Mouse (Mus musculus) urinary bladder, adult 18-20 months (tissue): ENCODE measurements around the gene Nr1h3.
A peak's percentile ranks its signal among the peaks of the same experiment; 100 is the strongest.
"Not testable (repeated sequence)": the region's sequence is repeated elsewhere in the genome, so short reads cannot be mapped to it uniquely, and the experiment has no call there.

ENCODE experiments used
- DNase-seq, 2 experiments: peaks; one replicate each; pipeline ENCODE4 v3.0.0; 2022; ENCODE audit warnings: low spot score in 2 of 2, mixed read lengths in 2 of 2

Gene Nr1h3

DNA sequence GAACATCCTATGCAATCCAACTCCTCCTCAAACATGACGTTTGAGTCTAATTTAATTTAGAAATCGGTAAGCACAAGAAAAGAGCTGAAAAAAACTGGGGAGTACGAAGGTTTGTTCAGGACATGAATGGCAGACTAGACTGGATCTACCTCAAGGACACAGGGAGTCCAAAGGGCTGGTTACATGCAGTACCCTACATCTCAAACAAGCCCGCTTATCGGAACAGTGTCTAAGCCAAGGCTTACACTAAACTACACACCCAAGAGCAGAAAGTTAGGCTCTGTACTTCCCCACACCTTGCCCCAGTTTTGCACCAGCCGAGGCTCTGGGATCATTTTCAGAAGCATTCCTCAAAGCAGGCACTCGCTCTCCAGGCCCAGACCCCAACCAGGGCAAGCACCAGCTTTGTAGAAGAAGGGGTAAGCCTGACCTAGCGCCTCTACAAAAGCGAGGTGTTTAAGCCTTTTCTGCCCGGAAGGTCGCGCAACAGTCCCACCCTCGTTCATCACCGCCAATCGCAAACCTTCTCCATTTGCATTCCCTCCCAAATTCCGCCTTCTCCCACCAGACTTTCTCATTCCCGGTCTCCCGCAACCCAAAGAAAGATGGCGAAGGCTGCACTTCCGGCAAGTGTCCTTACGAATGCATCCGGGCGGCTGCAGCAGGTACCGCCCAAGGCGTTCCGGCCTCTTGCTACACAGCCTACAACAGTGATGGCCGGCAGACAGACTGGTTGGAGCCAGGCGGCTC lies at the start of gene Nr1h3, which contains the start of gene Acp2:
TSS of gene Nr1h3 (minus strand) at position 613 of the 750 bp plus-strand sequence.
TSS of gene Acp2 (plus strand) at position 664 of the 750 bp plus-strand sequence.
- peak; percentile 94 to 99 for DNase-seq

GRCm38 (mm10) chr2:91252001-91252400 lies 49.4 kb upstream of the Nr1h3 start:
- DNase-seq, result no peak

- DNase-seq, result no peak
These were observed 45.7 kb upstream of the Nr1h3 start for GRCm38 (mm10) chr2:91248366-91248765.

DNA sequence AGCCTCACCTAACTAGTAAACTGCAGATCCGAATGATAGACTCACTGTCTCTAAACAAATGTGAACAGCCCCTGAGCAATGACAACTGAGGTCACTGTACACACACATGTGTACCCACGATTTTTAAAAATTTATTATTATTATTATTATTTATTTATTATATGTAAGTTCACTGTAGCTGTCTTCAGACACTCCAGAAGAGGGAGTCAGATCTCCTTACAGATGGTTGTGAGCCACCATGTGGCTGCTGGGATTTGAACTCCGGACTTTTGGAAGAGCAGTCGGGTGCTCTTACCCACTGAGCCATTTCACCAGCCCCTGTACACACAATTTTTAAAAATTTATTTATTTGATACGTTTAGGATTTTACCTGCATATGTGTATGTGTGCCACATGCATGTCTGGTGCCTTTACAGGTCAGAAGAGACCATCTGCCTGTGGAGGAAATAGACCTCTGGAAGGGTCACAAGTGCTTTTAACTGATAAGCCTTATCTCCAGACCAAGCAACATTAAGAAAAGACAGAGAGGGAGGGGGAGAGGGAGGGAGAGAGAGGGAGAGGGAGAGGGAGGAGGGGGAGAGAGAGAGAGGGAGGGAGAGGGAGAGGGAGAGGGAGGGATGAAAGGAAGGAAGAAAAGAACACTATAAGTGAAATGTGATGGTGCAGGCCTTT lies 42.1 kb upstream of the Nr1h3 start:
- DNase-seq, result no peak

GRCm38 (mm10) chr2:91243416-91243815 lies 40.8 kb upstream of the Nr1h3 start:
- DNase-seq, result no peak

- DNase-seq, result peak in 1 of 2 experiments; percentile 44
These were observed 39.9 kb upstream of the Nr1h3 start for GRCm38 (mm10) chr2:91242547-91242946.

DNA sequence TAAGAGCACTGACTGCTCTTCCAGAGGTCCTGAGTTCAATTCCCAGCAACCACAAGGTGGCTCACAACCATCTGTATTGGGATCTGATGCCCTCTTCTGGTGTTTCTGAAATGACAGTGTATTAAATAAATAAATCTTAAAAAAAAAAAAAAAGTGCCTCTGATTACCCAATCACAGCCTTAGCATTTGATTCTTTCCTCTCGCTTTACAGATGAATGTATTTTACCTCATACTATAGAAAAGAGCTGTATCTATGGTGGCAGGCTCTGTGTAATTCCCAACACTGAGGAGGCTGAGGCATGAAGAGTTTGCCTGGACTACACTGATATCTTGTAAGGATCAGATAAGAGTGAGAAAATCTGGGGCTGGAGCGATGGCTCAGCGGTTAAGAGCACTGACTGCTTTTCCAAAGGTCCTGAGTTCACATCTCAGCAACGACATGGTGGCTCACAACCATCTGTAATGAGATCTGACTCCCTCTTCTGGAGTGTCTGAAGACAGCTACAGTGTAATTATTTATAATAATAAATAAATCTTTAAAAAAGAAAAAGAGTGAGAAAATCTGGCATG lies 35.0 kb upstream of the Nr1h3 start:
- DNase-seq, result not testable (repeated sequence)

GRCm38 (mm10) chr2:91236601-91237510 lies 34.2 kb upstream of the Nr1h3 start, which contains the start of gene Ddb2:
TSS of gene Ddb2 (minus strand) at chr2:91236982.
- peak; percentile 69 to 91 for DNase-seq

- no peak for DNase-seq
These were observed 27.1 kb upstream of the Nr1h3 start for GRCm38 (mm10) chr2:91229735-91230134.

GRCm38 (mm10) chr2:91223614-91224013 lies 21.0 kb upstream of the Nr1h3 start:
- DNase-seq, result no peak

- no peak for DNase-seq
These were observed 17.9 kb upstream of the Nr1h3 start for GRCm38 (mm10) chr2:91220501-91220900.

GRCm38 (mm10) chr2:91217032-91217431 lies 14.4 kb upstream of the Nr1h3 start:
- no peak for DNase-seq

DNA sequence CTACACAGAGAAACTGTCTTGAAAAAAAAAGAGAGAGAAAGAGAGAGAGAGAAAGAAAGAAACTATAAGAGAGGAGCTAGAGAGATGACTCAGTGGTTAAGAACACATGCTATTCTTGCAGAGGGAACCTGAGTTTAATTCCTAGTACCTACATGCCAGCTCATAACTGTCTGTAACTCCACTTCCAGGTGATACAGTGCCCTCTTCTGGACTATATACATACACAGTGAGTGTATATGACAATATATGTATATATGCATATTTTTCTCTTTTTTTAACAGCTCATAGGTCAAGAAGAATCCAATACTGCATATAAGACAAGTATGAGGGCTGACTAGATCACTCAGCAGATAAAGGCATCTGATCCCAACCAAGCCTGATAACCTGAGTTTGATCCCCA lies 10.7 kb upstream of the Nr1h3 start:
- DNase-seq, result no peak

DNA sequence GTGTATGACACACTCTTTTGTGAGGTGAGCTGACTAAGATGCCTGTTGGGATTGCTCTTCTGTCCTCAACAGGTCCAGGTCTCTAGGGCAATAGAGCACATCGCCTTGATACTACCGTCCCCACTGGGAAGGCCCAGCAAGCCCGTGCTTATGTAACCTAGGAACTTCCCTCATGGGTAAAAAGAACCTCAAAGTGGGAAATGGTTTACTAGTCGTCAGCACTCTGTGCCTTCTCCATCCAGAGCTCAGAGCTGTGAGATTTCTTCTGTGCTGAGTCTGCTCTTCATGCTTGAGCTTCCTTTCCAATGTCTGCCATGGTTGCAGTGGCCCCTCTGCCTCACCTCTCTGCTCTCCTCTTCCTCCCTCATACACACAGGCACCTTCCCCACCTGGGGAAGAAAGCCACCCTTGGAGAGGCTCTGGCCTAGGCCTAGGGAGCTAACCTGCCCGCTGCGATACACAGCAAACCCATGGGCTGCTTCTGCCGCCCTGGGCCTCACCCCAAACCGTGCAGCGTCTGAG lies 3.7 kb upstream of the Nr1h3 start:
- no peak for DNase-seq

DNA sequence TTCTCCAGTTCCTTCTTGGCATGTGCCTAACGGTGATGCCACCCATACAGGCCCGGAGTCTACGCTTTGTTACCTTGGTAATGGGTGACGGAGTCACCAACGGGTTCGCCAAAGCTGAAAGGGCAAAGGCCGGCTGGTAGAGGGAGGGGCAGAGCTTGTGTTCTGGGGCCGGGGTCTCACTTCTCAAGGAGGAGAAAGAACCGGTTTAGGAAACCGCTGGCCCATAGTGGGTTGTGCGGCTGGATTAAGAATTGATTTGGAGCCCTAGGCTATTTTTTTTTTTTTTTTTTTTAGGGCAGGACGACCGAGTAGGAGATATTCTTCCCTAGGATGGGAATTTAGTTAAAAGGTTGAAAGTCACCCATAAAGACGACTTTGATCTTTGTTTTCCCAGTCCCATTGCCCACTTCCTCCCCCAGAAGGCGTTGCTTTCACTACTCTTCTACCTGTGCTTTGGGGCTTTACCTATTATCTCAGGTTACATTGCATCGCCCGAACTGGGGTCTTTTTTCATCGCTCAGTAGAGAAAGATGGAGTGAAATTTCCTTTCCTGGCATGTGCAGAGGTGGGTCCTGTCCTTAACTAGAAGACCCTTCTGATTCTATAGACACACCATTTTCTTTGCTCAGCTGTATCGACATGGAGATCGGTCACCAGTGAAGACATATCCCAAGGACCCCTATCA lies 480 bp upstream of the Nr1h3 start:
- no peak for DNase-seq

GRCm38 (mm10) chr2:91198888-91199287 lies 3.7 kb downstream of the Nr1h3 start:
- no peak for DNase-seq

GRCm38 (mm10) chr2:91196577-91197001 lies 6.0 kb downstream of the Nr1h3 start:
- DNase-seq, result peak in 1 of 2 experiments; percentile 30

GRCm38 (mm10) chr2:91194624-91195332 lies 7.9 kb downstream of the Nr1h3 start:
- peak; percentile 73 to 87 for DNase-seq

DNA sequence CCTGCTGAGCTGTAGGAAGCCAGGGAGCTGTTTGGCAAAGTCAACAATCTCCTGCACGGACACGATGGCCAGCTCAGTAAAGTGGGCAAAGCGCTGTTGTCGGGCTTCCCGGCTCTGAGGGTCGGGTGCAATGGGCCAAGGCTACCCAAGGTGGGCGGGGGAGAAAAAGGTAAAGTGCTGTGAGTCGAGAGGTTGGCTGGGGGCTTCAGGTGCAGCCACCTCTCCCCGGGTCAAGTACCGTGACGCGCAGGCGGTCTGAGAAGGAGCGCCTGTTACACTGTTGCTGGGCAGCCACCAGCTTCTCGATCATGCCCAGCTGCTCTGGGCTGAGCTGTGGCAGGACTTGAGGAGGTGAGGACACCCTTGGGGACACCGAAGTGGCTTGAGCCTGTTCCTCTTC lies 12.1 kb downstream of the Nr1h3 start:
- DNase-seq, result no peak

- no peak for DNase-seq
These were observed 15.2 kb downstream of the Nr1h3 start for GRCm38 (mm10) chr2:91187431-91187830.
